Mouse (Mus musculus): Measurements from ENCODE around the gene Prr9. TPM values are rescaled to one million over a fixed set of nuclear protein-coding genes. Genes with fewer than 3 reads are reported as not detected.
A peak's percentile ranks its signal among the peaks of the same experiment; 100 is the strongest.

Gene Prr9
- not detected in 2 replicates for polyA plus RNA-seq (2015; fragmentation: Nextera tagmentation; extraction: Ambion mirVana)

DNA sequence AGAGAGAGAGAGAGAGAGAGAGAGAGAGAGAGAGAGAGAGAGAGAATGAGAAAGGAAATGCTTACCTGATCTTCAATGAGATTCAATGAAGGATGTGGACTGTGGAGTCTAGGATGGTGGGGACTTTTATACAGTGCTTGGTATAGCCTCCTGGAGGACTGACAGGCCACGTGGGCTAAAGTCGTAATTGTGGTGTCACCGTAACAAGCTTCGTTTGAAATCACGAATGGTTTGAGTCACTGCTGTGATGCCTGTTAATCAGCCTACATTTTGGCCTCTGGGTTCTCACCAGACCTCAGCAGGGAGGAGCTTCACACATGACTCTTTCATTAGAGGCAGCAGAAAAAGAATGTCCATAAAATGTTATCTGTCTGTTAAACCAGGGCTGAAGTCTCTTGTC, at the start of gene Prr9:
TSS of gene Prr9 (minus strand) at position 101 of the 400 bp plus-strand sequence.
- no peaks in the 10 kb centered on the region for H3K27me3 ChIP-seq (ENCODE audit: insufficient read depth, low read length)
- H3K4me2 ChIP-seq (ENCODE audit: low read depth, low read length), result no peak within 1 kb of the TSS
- no peaks in the 10 kb centered on the region for H3K4me1 ChIP-seq (ENCODE audit: insufficient read depth)
- H3K27ac ChIP-seq (ENCODE audit: low read depth), result no peak within 1 kb of the TSS
- DNase-seq (no peak), ATAC-seq (no peak)
- 72% methylated on average over 5 of the region's 5 CpGs for WGBS (ENCODE audit: insufficient replicate concordance)
- no peaks in the 10 kb centered on the region for H3K9me3 ChIP-seq (ENCODE audit: low read length)
- no peaks in the 10 kb centered on the region for H3K36me3 ChIP-seq (replicated peaks; ENCODE audit: insufficient read depth, low read length)
- H3K4me3 ChIP-seq (ENCODE audit: low read depth, low read length), result no peak within 1 kb of the TSS
- no peak within 1 kb of the TSS for H3K9ac ChIP-seq (replicated peaks)
- TF ChIP-seq EP300 (IDR thresholded peaks at IDR 0.05; ENCODE audit: low read depth) (no peak), CTCF (IDR thresholded peaks at IDR 0.05; ENCODE audit: low read depth) (no peak)

DNA sequence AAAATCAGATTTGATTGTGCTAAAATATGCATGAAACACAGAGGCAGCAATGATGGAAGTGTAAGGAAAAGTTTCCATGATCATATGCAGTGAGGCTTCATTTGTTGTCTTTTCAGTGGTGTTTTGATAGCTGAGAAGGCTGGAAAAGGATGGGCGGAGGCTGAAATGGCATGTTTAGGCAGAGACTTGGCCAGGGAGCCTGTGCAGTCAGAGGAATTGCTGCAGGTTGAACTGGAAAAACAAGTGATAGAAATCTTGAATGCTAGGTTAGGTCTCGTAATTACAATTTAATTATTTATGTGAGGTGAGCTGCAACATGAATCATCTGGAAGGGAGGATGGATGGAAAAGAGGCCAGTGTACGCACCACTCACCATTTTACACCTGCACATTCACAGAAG, 46.1 kb upstream of the Prr9 start:
- H3K4me2 ChIP-seq (ENCODE audit: low read depth, low read length), result no peak overlapping the region
- no peak overlapping the region for H3K27ac ChIP-seq (ENCODE audit: low read depth)
- no peaks in the 10 kb centered on the region for H3K9me3 ChIP-seq (ENCODE audit: low read length)
- H3K9ac ChIP-seq (replicated peaks), result no peak overlapping the region
- no peak overlapping the region for H3K4me3 ChIP-seq (ENCODE audit: low read depth, low read length)
- no peaks in the 10 kb centered on the region for H3K4me1 ChIP-seq (ENCODE audit: insufficient read depth)
- H3K27me3 ChIP-seq (ENCODE audit: insufficient read depth, low read length), result no peaks in the 10 kb centered on the region
- TF ChIP-seq CTCF (IDR thresholded peaks at IDR 0.05; ENCODE audit: low read depth) (no peak), EP300 (IDR thresholded peaks at IDR 0.05; ENCODE audit: low read depth) (no peak)
- no peaks in the 10 kb centered on the region for H3K36me3 ChIP-seq (replicated peaks; ENCODE audit: insufficient read depth, low read length)
- no peak for ATAC-seq
- WGBS (ENCODE audit: insufficient replicate concordance), result 70% methylated on average over 3 of the region's 3 CpGs
- DNase-seq, result no peak

DNA sequence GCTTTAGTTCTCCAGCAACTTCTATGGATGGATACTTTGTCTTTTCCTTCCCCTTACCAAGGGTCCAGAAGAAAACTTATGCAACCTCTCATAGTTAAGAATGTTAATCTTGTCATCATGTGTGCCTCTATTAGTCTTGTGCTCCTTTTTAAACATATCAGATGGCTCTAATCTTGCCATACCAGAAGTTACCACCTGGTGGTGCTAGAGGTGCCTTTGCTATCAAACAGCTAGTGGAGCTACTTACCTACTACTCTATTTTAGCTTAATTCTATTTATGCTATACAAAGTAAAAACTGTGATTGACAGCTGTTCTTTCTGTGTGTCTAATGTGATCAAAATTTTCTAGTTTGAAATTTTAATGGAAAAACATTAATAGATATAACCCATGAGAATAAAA, 29.6 kb upstream of the Prr9 start:
- Histone ChIP-seq H3K27me3 (ENCODE audit: insufficient read depth, low read length) (no peaks in the 10 kb centered on the region), H3K9me3 (ENCODE audit: low read length) (no peaks in the 10 kb centered on the region), H3K9ac (replicated peaks) (no peak overlapping the region), H3K4me2 (ENCODE audit: low read depth, low read length) (no peak overlapping the region), H3K27ac (ENCODE audit: low read depth) (no peak overlapping the region), H3K4me3 (ENCODE audit: low read depth, low read length) (no peak overlapping the region), H3K4me1 (ENCODE audit: insufficient read depth) (no peaks in the 10 kb centered on the region), H3K36me3 (replicated peaks; ENCODE audit: insufficient read depth, low read length) (no peaks in the 10 kb centered on the region)
- TF ChIP-seq CTCF (IDR thresholded peaks at IDR 0.05; ENCODE audit: low read depth), result peak; percentile 76
- no peak for TF ChIP-seq EP300 (IDR thresholded peaks at IDR 0.05; ENCODE audit: low read depth)
- no peak for ATAC-seq
- peak; percentile 55 for DNase-seq

DNA sequence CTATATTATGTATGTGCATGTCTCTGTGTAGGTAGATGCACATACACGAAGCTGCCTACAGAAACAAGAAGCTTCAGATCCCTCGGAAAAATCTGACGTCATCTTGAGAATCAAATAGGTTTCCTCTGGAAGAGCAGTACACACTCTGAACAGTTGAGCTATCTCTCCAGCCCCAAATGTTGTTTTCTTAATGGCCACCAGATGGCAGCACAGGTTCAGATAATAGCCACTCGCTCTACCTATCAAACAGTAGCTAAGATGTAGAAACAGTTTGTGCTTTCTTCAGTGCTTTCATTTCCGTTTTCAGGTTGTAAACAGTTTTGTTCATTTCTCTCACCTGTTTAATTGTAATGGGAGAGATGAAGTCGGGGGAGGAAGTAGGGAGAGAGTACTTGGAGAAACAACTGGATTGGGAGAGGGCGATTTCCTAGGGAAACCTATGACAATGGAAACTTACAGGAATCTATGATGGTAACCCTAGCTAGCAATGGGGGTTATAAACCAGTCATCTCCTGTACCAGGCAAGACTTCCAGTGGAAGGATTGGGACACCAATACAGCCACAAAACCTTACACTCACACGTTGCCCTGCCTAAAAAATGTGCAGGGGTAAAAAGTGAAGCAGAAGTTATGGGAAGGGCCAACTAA, 27.0 kb upstream of the Prr9 start:
- Histone ChIP-seq H3K36me3 (replicated peaks; ENCODE audit: insufficient read depth, low read length) (no peaks in the 10 kb centered on the region), H3K4me1 (ENCODE audit: insufficient read depth) (no peaks in the 10 kb centered on the region), H3K27me3 (ENCODE audit: insufficient read depth, low read length) (no peaks in the 10 kb centered on the region), H3K4me2 (ENCODE audit: low read depth, low read length) (no peak overlapping the region), H3K4me3 (ENCODE audit: low read depth, low read length) (no peak overlapping the region), H3K27ac (ENCODE audit: low read depth) (no peak overlapping the region), H3K9ac (replicated peaks) (no peak overlapping the region), H3K9me3 (ENCODE audit: low read length) (no peaks in the 10 kb centered on the region)
- peak; percentile 31 for DNase-seq
- 15% methylated on average over 8 of the region's 8 CpGs for WGBS (ENCODE audit: insufficient replicate concordance)
- peak; percentile 56; the same call in 1 of the 2 replicates for ATAC-seq
- TF ChIP-seq CTCF (IDR thresholded peaks at IDR 0.05; ENCODE audit: low read depth) (peak; percentile 82), EP300 (IDR thresholded peaks at IDR 0.05; ENCODE audit: low read depth) (no peak)

DNA sequence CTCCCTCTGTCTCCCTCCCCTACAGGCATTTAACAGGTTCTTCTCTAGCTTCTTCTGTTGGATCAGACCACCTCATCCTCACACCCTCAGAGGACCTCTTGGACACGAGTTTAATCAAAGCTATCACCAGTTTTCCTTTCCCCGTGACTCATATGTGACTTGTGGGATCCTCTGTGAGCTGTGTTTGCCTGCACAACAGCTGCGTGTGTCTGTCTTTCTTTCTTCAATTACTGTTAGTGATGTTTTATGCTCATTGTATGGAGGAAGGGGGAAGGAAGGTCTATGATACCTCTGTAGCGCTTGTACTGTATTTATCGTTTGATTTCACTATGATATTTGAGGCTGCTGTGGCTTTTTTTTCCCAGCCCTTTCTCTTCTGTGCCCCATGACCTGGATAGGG, 24.2 kb upstream of the Prr9 start:
- no peak for ATAC-seq
- WGBS (ENCODE audit: insufficient replicate concordance), result 68% methylated on average over 5 of the region's 5 CpGs

DNA sequence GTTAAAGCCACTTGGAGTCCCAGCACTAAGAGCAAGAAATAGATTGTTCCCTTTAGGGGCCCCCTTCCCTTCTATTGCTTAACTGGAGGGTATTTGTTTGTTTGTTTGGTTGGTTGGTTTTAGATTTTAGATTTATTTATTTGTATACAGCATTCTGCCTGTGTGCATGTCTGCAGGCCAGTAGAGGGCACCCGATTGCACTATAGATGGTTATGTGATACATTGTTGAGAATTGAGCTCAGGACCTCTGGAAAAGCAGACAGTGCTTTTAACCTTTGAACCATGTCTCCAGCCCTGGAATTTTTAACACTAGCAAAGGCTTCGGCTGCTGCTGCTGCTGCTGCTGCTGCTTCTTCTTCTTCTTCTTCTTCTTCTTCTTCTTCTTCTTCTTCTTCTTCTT, 23.7 kb upstream of the Prr9 start:
- H3K4me3 ChIP-seq (ENCODE audit: low read depth, low read length), result no peak overlapping the region
- H3K36me3 ChIP-seq (replicated peaks; ENCODE audit: insufficient read depth, low read length), result no peaks in the 10 kb centered on the region
- H3K9ac ChIP-seq (replicated peaks), result no peak overlapping the region
- ATAC-seq (no peak), DNase-seq (no peak)
- H3K9me3 ChIP-seq (ENCODE audit: low read length), result no peaks in the 10 kb centered on the region
- H3K4me1 ChIP-seq (ENCODE audit: insufficient read depth), result no peaks in the 10 kb centered on the region
- H3K4me2 ChIP-seq (ENCODE audit: low read depth, low read length), result no peak overlapping the region
- TF ChIP-seq EP300 (IDR thresholded peaks at IDR 0.05; ENCODE audit: low read depth), result no peak
- peak; percentile 26; the same call in 1 of the 2 replicates for TF ChIP-seq CTCF (IDR thresholded peaks at IDR 0.05; ENCODE audit: low read depth)
- WGBS (ENCODE audit: insufficient replicate concordance), result 43% methylated on average over 2 of the region's 2 CpGs
- no peak overlapping the region for H3K27ac ChIP-seq (ENCODE audit: low read depth)
- no peaks in the 10 kb centered on the region for H3K27me3 ChIP-seq (ENCODE audit: insufficient read depth, low read length)

More for the DNA sequence above, 24.2 kb upstream of the Prr9 start:
- Histone ChIP-seq H3K27ac (ENCODE audit: low read depth) (no peak overlapping the region), H3K4me1 (ENCODE audit: insufficient read depth) (no peaks in the 10 kb centered on the region), H3K9me3 (ENCODE audit: low read length) (no peaks in the 10 kb centered on the region), H3K9ac (replicated peaks) (no peak overlapping the region), H3K4me3 (ENCODE audit: low read depth, low read length) (no peak overlapping the region), H3K4me2 (ENCODE audit: low read depth, low read length) (no peak overlapping the region), H3K27me3 (ENCODE audit: insufficient read depth, low read length) (no peaks in the 10 kb centered on the region), H3K36me3 (replicated peaks; ENCODE audit: insufficient read depth, low read length) (no peaks in the 10 kb centered on the region)
- no peak for DNase-seq
- TF ChIP-seq CTCF (IDR thresholded peaks at IDR 0.05; ENCODE audit: low read depth), result no peak
- TF ChIP-seq EP300 (IDR thresholded peaks at IDR 0.05; ENCODE audit: low read depth), result no peak

All from liver, postnatal 0 days (tissue).